Mouse (Mus musculus) MEL (cell line): ENCODE results near the gene Plek.

Experiments
- CHD1 ChIP-seq: IDR thresholded peaks from 2 replicates; pipeline ENCODE4 v1.6.1; 2012; ENCODE audit warnings: low read depth, mild to moderate bottlenecking, inconsistent platforms, low read length, improper control_type of control experiment
- CTCF ChIP-seq, 3 experiments: IDR thresholded peaks in 2 of 3; conservative IDR thresholded peaks in 1 of 3; 2 replicates each; pipeline ENCODE4 v1.5.1; 2011 to 2012; ENCODE audit warnings: low read length in 3 of 3, low read depth in 2 of 3, mild to moderate bottlenecking in 2 of 3, improper control_type of control experiment in 1 of 3, inconsistent platforms in 1 of 3, mixed read lengths in 1 of 3, moderate library complexity in 1 of 3; ENCODE audit not compliant: control insufficient read depth in 1 of 3, insufficient read depth in 1 of 3, poor library complexity in 1 of 3, severe bottlenecking in 1 of 3
- NELFE ChIP-seq: IDR thresholded peaks from 2 replicates; pipeline ENCODE4 v1.6.1; 2011; ENCODE audit warnings: low read depth, low read length, improper control_type of control experiment
- POLR2AphosphoS5 ChIP-seq: IDR thresholded peaks from 2 replicates; pipeline ENCODE4 v1.6.1; 2012; ENCODE audit warnings: low read depth, borderline replicate concordance, mild to moderate bottlenecking, inconsistent platforms, low read length, moderate library complexity, mixed read lengths
- RCOR1 ChIP-seq: IDR thresholded peaks from 2 replicates; pipeline ENCODE4 v1.6.1; 2012; ENCODE audit warnings: low read depth, mild to moderate bottlenecking, inconsistent platforms, low read length, improper control_type of control experiment
- ZMIZ1 ChIP-seq: IDR thresholded peaks from 2 replicates; pipeline ENCODE4 v1.6.1; 2012; ENCODE audit warnings: low read depth, mild to moderate bottlenecking, inconsistent platforms, low read length, improper control_type of control experiment, moderate library complexity

- TF ChIP-seq CTCF (IDR thresholded peaks at IDR 0.05 in 2 of 3, conservative IDR thresholded peaks at IDR 0.05 in 1 of 3; ENCODE audit: control insufficient read depth in 1 of 3, insufficient read depth in 1 of 3, low read depth in 2 of 3, low read length in 3 of 3, poor library complexity in 1 of 3, severe bottlenecking in 1 of 3): no peak
- TF ChIP-seq RCOR1: no peak
- TF ChIP-seq ZMIZ1: no peak
- no peak for TF ChIP-seq NELFE
- no peak for TF ChIP-seq POLR2AphosphoS5
- TF ChIP-seq CHD1: no peak
Observed at GRCm38 (mm10) chr11:17075656-17076055, 23.5 kb upstream of the Plek start.
